Mouse (Mus musculus) embryo, embryonic 11.5 days (tissue): Measurements from ENCODE around the gene Gm20388.
A peak's percentile ranks its signal among the peaks of the same experiment; 100 is the strongest.
"Not testable (repeated sequence)": the region's sequence is repeated elsewhere in the genome, so short reads cannot be mapped to it uniquely, and the experiment has no call there.

Source experiments
- DNase-seq: peaks from one replicate; pipeline ENCODE4 v3.0.0-alpha.2; 2012; ENCODE audit warnings: low read depth, low spot score

Gm20388 gene

GRCm38 (mm10) chr8:123037487-123037886 is 3126.8 kb downstream of the Gm20388 start:
- DNase-seq = no peak

DNA sequence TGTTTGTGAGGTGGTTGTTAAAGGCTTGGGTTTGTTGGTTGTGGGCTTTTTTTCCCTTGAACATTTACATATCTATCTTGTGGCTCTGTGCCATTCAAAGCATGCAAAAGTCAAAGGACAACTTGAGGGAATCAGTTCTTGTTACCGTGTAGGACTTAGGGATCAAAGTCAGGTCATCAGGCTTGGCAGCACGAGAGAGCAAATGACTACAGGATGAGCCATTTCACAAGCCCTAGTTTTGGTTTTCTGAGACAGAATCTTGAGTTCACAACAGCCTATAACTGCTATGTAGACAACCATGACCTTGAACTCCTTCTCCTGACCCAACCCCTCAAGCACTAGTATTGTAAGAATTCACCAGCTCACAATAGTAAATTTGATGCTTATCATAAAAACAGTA is 3127.7 kb downstream of the Gm20388 start:
- no peak for DNase-seq

DNA sequence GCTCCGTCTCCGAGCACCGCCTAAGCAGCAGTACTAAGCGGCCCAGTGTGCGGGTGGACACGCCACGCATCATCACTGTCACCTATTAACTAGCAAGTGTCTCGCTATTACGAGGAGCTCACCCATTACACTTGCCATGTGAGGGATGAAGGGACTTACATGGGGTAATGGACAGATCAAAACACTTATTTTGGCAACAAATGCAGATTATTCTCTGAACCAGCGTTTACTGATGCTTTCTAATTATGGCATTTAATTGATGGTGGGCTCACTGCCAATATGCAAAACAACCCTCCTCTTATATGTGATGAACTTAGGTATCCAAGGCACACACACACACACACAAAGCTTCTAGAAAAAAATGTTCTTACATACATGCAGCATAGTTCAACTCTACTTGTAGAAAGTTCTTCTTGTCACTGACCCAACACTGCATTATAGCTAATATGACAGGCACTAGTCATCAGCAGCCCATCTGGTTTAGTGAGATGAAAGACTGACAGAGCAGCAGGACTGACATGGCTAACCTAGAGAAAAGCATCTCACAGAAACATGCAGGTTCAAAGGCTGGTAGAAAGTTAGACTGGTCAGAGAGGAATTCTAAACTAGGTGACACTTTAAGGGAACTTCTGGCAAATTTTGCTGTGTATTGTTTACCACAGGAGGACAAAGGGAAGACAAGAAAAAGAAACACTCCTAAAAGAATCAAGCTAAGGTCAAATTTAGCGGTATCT is 3128.9 kb downstream of the Gm20388 start:
- no peak for DNase-seq

- DNase-seq = no peak
These were observed 3129.5 kb downstream of the Gm20388 start for GRCm38 (mm10) chr8:123040110-123040650.

GRCm38 (mm10) chr8:123041008-123041773 is 3130.6 kb downstream of the Gm20388 start:
- DNase-seq = peak; percentile 40

GRCm38 (mm10) chr8:123041774-123042105 is 3131.1 kb downstream of the Gm20388 start:
- no peak for DNase-seq

DNA sequence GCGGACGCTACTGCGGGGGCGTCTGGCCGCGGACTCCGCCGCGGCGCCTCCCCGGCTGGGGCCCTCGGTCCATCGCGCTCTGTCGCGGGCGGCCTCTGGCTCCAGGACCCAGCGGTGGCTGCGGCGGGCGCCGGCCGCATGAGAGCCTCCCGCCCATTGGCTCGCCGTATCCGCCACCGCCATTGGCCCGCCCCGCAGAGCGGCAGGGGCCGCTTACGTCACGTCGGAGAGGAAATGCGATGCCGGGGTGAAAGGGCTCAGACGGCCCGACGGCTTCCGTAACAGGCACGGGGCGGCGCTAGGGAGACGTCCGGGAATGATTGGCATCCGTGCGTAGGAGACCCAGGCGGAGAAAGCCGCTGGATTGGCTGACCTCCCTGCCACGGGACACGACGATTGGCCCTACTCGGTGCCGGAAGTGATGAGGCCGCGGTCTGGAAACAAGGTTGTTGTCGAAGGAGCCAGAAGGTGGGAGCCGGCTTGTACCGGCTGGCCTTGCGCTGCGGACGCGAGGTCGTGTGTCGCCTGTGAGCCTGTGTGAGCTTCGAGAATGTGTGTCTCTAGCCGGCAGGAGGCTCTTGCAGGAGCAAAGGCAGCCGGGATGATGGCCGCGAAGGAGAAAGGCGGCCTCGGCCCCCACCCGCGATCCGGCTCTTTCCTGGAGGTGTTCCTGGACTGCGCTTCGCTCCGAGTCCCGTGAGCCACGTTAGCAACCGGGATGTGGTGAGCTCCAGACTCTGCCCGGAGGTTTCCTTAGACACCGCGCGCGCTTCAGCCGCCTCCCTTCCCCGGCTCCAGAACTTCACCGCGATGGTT is 3131.7 kb downstream of the Gm20388 start, which contains the start of gene Ankrd11:
Ankrd11 (minus strand) TSS at position 120 of the 816 bp plus-strand sequence.
- peak; percentile 99 for DNase-seq

DNA sequence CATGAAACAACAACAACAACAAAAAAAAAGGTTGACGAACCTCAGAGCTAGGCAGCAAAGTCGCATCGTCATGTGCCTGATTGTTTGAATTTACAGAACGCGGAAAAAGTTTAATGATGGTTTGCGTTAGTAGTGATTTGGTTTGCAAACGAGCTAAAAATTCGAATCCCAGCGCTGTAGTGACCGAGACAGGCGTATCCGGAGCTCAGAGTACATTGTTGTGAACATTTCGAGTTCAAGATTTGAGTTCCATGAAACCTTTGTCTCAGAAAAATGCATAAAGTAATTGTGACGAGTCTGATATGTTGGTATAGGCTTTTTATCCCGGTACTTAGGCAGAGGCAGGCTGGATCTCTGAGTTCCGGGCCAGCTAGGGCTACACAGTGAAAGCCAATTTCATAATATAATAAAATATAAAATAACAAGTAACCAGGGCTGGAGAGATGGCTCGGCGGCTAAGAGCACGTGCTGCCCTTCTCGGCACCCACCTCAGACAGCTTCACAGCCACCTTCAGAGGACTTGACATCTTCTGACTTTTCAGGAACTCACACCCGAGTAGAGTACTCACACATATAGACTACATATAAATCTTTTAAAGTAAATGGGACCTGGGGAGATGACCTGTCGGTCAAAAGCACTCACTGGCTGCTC is 3132.5 kb downstream of the Gm20388 start:
- DNase-seq = no peak

DNA sequence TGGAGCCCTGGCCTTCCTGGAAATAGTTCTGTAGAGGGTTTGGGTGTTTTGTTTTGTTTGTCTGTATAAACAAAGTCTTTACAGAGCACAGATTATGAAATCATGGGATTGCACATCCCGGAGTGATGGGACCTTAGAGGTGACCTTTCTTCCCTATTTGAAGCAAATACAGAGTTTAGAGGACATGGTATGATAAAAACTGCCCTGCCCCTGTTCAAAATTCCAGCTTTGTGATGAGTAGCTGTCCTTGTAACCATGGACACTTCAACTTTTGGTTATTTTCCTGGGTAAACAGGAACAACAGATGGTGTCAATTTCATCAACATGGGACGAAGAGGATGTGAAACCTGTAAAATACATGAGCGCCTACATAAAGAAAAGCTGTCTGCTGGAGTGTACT is 3133.3 kb downstream of the Gm20388 start:
- no peak for DNase-seq

DNA sequence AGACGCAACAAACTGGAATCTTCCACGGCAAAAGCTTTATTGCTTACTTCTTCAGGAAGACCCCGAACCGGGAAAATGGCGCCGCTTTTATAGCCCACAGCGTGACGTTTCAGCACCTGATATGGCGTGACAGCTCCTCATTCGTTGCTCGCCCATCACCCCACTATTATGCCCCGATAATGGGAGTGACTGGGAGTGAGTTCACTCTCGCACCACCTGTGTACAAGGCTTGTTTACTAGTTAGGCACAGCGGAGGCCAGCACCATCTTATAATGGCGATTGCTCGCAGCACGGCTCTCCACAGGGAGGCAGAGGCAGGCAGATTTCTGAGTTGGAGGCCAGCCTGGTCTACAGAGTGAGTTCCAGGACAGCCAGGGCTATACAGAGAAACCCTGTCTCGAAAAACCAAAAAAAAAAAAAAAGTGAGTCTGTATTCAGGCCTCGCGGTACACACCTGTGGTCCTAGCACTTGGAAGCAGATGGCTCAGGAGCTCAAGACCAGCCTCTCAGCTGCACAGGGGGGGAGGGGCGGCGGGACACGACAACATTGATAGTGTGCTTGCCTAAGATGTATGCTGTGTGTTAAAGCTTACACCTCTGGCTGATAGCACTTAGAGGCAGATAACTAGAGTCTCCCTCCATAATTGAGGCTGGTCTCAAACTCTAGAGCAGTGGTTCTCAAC is 3134.2 kb downstream of the Gm20388 start:
- DNase-seq = not testable (repeated sequence)

- no peak for DNase-seq
These were observed 3136.1 kb downstream of the Gm20388 start for GRCm38 (mm10) chr8:123046706-123047105.

DNA sequence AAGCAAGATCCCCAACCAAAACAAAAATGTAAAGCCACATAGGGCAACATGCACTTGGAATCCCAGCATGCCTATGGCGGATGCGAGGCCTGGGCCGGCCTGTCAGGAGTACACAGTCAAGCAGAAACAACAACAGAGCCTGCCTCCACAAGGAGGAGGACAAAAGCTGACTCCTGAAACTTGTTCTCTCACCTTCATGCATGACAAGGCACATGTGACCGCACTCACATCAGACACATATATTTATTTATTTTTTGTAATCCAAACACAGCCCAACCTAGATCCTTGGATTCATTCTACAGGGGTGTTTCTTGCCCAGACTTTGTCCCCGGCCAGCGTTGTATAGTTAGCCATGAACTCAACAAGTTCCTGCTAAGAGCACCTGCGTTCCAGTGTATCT is 3137.2 kb downstream of the Gm20388 start:
- DNase-seq = no peak

- DNase-seq = no peak
These were observed 3137.8 kb downstream of the Gm20388 start for GRCm38 (mm10) chr8:123048402-123048801.

DNA sequence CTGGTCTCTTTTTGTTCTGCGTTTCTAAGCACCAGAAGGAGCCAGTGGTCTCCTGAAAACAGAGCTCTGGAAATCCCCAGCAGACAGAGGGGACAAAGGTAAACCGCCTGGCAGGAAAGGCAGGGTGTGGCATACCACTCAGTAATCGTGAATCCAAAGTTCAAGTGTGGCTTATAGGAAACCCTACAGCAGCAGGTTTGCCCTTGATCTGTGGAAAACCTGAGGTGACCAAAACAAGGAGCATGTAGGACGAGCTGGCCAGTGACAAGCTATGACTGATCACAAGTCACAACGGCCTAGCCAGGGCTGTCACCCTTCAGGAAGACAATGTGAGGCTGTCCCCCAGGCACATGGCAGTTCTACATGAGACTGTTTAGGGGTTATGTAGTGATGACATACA is 3140.8 kb downstream of the Gm20388 start:
- no peak for DNase-seq

DNA sequence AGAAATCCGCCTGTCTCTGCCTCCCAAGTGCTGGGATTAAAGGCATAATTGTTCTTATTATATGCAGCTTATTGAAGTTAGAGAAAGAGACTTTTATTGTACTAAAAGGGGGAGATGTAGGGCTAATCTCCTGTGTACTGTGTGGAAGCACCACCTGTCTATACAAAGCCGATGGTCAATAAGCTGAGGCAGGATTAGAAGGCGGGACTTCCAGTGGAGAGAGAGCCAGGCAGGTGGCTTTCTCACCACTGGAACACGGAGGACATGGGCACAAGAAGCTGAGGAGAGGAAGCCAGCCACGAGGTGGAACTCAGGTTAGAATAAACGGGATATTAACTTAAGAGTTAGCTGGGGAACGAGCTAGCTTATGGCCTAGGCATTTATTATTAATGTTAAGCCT is 3152.1 kb downstream of the Gm20388 start, which contains the start of gene Spg7:
Spg7 (plus strand) TSS at position 222 of the 400 bp plus-strand sequence.
- no peak for DNase-seq

DNA sequence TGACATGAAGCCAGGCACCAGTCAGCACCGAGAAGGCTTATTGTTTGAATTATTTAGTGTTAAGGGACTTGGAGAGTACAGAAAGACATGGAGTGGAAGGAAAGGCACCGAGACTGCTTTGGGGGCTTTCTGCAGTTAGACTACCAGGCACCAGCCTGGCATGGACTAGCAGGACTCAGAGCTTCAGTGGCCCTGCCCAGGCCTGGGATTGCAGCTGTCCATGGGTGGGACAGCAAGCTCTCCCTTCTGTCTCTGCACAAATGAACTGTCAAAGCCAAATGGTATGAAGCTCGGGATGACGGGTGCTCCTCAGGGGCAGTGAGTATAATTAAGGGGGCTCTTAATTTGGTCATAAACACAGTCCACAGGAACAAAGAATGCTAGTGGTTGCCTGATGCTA is 3153.4 kb downstream of the Gm20388 start:
- no peak for DNase-seq

- DNase-seq = peak; percentile 4
These were observed 3154.2 kb downstream of the Gm20388 start for GRCm38 (mm10) chr8:123064809-123065213.

DNA sequence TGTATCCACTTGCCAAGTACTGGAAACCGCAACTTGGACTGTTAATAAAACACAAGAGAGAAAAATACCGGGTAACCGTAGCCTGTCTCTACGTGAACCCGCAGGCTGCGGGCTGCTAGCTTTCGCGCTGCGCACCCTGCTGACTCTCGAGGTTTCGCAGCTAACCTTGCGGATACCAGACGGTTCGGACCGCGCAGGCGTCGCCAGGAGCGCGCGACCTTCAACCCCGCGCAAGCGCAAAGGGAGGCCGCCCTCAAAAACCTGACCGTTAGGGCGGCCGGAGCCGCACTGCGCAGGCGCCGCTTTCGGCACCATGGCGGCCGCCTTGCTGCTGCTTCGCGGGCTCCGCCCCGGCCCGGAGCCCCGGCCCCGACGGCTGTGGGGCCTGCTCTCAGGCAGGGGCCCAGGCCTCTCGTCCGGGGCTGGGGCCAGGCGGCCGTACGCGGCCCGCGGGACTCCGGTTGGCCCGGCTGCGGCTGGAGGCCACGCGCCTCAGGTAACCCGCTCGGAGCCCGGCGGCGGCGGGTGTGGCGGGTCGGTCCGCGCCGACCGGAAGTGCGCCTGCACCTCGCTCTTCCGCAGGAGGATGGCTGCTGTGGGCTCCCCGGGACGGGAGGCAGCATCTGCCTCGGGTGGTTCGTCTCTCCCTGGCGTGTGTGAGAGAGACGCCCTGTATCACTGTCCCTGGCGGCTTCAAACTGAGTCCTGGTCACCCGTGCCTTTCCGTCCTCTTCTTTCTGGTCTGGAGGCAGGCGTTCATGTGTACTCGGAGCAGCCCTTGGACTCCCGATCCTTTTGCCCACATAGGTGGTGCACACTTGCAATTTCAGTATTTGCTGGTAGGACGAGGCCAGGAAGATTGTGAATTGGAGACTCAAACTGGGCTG is 3154.8 kb downstream of the Gm20388 start:
- DNase-seq = peak; percentile 98

DNA sequence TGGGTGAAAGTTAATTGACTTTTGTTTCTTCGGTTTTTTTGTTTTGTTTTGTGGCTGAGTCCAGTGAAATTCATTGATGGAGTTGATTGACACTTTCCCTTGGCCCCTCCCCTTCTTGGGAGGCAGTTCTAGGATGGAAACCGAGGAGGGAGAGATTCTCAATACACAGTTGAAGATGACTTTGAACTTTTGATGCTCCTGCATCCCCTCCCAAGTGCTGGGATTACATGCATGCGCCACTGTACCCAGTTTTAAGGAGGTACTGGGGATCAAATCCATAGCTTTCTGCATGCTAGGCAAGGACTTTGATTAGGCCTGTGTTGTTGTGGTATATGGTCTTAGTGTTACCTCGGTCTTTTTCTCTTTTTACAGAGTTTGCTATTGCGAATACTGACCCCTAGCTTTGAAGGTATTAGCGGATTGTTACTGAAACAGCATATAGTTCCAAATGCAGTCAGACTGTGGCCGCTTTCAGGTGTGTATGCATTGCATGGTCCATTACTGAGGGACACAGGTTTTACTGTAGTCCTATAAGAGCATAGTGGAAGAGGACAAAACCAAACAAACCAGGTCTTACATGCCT is 3155.6 kb downstream of the Gm20388 start:
- DNase-seq = no peak
